Mouse (Mus musculus) intestine, embryonic 14.5 days (tissue): ENCODE measurements around the gene Gab1. TPM values are rescaled to one million over a fixed set of nuclear protein-coding genes. Genes with fewer than 3 reads are reported as not detected.
A peak's percentile ranks its signal among the peaks of the same experiment; 100 is the strongest.

ENCODE experiments used
- ATAC-seq: fragments of 200-750 bp; cut with Nextera tagmentation; replicated peaks from 2 replicates; pipeline ENCODE4 v1.8.0; 2017; ENCODE audit warnings: low read depth, moderate number of reproducible peaks, moderate TSS enrichment, moderate library complexity; ENCODE audit not compliant: low FRiP score, low TSS enrichment
- DNase-seq: peaks from one replicate; pipeline ENCODE4 v3.0.0-alpha.2; 2018; ENCODE audit warnings: low spot score
- H3K27ac ChIP-seq: fragments of 300-500 bp; sonication (generic); 2 replicates; pipeline ENCODE4 v1.5.1; 2014; ENCODE audit warnings: low read depth, mild to moderate bottlenecking, control low read depth
- H3K27me3 ChIP-seq: fragments of 300-500 bp; sonication (generic); replicated peaks from 2 replicates; pipeline ENCODE4 v1.6.1; 2014; ENCODE audit warnings: low read length, control low read depth; ENCODE audit not compliant: control insufficient read depth, insufficient read depth
- H3K36me3 ChIP-seq: fragments of 300-500 bp; sonication (generic); 2 replicates; pipeline ENCODE4 v1.6.1; 2014; ENCODE audit warnings: low read length, control low read depth; ENCODE audit not compliant: control insufficient read depth, insufficient read depth
- H3K4me1 ChIP-seq: fragments of 300-500 bp; sonication (generic); replicated peaks from 2 replicates; pipeline ENCODE4 v1.6.1; 2014; ENCODE audit warnings: low read length, control low read depth, mixed read lengths; ENCODE audit not compliant: control insufficient read depth, insufficient read depth
- H3K4me2 ChIP-seq: fragments of 300-500 bp; sonication (generic); 2 replicates; pipeline ENCODE4 v1.6.1; 2014; ENCODE audit warnings: low read length
- H3K4me3 ChIP-seq: fragments of 300-500 bp; sonication (generic); 2 replicates; pipeline ENCODE4 v1.5.1; 2014; ENCODE audit warnings: low read depth, low read length, control low read depth, mixed read lengths
- H3K9ac ChIP-seq: fragments of 300-500 bp; sonication (generic); 2 replicates; pipeline ENCODE4 v1.6.1; 2014; ENCODE audit warnings: mild to moderate bottlenecking, low read length
- H3K9me3 ChIP-seq: fragments of 300-500 bp; sonication (generic); 2 replicates; pipeline ENCODE4 v1.6.1; 2016; ENCODE audit warnings: low read length, control low read depth; ENCODE audit not compliant: control insufficient read depth
- WGBS: fragments of 180-500 bp; shearing (Covaris S2); extraction: QIAGEN DNeasy Blood & Tissue Kit; methylation state at CpG from one replicate; pipeline ENCODE4 v1.1.7; 2014; 5-methylcytosine and 5-hydroxymethylcytosine counted together
- polyA plus RNA-seq: library from polyadenylated mRNA; unstranded; fragments of >200 nt; fragmentation: Nextera tagmentation; extraction: Ambion mirVana; gene quantifications from 2 replicates; pipeline ENCODE4 v1.2.1, GENCODE M21; 2014

Gab1 gene
- polyA plus RNA-seq, 1 experiment from 2014 or later = 23.9 TPM

DNA sequence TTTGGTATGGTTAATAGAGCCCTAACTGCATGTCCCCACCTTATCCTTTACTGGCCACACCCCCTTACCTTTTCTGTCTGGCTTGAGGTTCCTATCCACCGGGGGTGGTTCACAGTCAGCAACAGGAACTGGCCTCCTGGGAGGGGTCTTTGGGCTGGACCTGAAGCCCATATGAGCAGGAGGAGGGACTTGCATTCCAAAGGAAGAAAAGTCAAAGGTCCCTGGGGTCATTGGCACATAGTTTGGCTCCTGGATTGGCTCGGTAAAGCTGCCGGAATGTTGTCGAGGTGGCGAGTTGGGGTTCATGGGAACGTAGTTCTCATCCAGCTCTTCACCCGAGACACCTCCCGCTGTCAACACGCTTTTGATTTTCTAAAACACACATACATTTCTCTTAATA lies 95.8 kb downstream of the Gab1 start:
- WGBS = 89% methylated on average over 9 of the region's 9 CpGs

DNA sequence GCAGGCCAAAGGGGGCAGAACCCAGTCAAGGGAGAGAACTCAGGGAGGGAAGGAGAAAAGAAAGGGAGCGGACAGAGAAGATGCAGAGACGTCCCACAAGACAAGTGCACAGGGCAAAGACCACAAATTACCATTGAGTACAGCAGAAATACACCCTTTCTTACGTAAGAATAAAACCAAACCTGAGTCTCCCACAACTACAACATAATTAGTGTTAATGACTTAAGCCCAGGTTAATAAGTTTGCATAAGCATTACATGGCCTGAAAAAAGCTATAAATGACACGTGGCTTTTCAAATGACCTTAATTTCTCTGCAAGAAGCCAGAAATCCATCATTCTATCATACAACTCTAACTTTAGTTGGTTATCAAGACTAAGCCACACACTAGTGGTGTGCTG lies 97.0 kb downstream of the Gab1 start:
- no peak overlapping the region for H3K9ac ChIP-seq
- no peak for ATAC-seq
- H3K36me3 ChIP-seq = peaks cover 50% of the 10 kb centered on the region
- 82% methylated on average over 4 of the region's 4 CpGs for WGBS
- H3K4me3 ChIP-seq = no peak overlapping the region
- H3K9me3 ChIP-seq = no peaks in the 10 kb centered on the region
- no peak overlapping the region for H3K27ac ChIP-seq
- no peak overlapping the region for H3K4me2 ChIP-seq
- no peaks in the 10 kb centered on the region for H3K27me3 ChIP-seq
- no peaks in the 10 kb centered on the region for H3K4me1 ChIP-seq
- DNase-seq = no peak

More for the DNA sequence above, 95.8 kb downstream of the Gab1 start:
- no peak for ATAC-seq
- H3K9ac ChIP-seq = no peak overlapping the region
- H3K4me3 ChIP-seq = no peak overlapping the region
- no peaks in the 10 kb centered on the region for H3K4me1 ChIP-seq
- no peak for DNase-seq
- peaks cover 56% of the 10 kb centered on the region for H3K36me3 ChIP-seq
- H3K9me3 ChIP-seq = no peaks in the 10 kb centered on the region
- H3K4me2 ChIP-seq = no peak overlapping the region
- no peak overlapping the region for H3K27ac ChIP-seq
- H3K27me3 ChIP-seq = no peaks in the 10 kb centered on the region

DNA sequence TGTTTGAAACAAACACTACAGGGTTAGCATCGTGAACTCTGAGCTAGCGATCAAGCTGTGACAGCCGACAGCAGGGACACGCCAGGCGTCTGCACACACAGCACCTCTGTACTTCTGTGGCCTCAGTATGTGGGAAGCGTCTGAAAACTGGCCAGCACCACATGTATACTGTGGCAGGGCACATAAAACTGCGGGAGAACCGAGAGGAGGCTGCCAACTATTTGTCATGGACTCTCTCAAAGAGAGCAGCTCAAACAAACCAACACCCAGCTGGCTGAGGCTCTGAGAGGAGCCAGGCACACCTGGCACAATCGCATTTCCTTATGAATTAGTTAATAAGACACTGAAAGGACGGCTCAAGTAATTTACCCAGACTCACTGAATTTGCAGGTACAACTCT lies 99.0 kb downstream of the Gab1 start:
- Histone ChIP-seq H3K9ac (no peak overlapping the region), H3K27ac (no peak overlapping the region; the same call in 1 of the 2 replicates), H3K27me3 (no peaks in the 10 kb centered on the region), H3K4me2 (no peak overlapping the region), H3K9me3 (no peaks in the 10 kb centered on the region), H3K4me3 (no peak overlapping the region), H3K4me1 (no peaks in the 10 kb centered on the region), H3K36me3 (peaks cover 54% of the 10 kb centered on the region)
- DNase-seq (no peak), ATAC-seq (no peak)
- WGBS = 53% methylated on average over 10 of the region's 10 CpGs

DNA sequence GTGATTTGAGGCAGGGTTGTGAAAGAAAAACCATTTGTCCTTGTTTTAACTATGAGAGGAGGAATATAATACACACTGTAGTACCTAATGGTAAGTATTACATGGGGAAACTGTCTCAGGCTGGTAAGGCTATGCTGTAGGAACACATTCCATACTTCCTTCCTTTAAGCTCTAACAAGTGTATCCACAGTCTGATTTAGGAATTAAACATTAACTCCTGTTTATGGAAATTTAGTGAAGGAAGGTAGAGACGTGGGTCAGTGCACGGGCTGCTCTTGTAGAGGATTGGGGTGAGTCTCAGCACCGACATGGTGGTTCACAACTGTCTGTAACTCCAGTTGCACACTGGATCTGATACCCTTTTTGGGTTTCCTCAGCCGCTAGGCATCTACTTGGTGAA lies 100.0 kb downstream of the Gab1 start:
- Histone ChIP-seq H3K27ac (no peak overlapping the region), H3K36me3 (peaks cover 60% of the 10 kb centered on the region), H3K4me3 (no peak overlapping the region), H3K9me3 (no peaks in the 10 kb centered on the region), H3K27me3 (no peaks in the 10 kb centered on the region), H3K4me2 (no peak overlapping the region), H3K9ac (no peak overlapping the region), H3K4me1 (no peaks in the 10 kb centered on the region)
- DNase-seq (no peak), ATAC-seq (no peak)
- WGBS = 80% methylated on average over 4 of the region's 4 CpGs

DNA sequence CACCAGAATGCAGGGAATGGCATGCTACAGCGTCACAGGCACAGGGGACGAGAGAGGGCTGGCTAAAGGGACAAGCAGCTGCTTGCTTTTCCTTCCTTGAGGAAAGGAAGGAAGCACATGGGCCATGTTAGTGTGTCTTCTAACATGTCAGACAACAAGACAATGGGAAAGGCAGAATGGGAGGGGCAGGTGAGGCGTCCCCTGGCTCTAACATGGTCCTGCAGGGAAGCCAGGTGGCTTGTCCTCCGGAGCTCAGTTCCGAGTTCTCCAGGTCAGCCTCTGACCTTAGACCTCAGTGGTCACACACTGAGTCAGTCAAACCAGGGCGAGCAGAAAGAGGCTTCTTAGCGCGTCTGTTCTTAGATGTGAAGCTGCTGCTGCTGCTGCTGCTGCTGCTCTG lies 103.9 kb downstream of the Gab1 start:
- no peak overlapping the region for H3K27ac ChIP-seq
- DNase-seq (no peak), ATAC-seq (no peak)
- 79% methylated on average over 8 of the region's 8 CpGs for WGBS
- H3K4me2 ChIP-seq = no peak overlapping the region
- H3K4me1 ChIP-seq = no peaks in the 10 kb centered on the region
- H3K9ac ChIP-seq = no peak overlapping the region
- no peaks in the 10 kb centered on the region for H3K9me3 ChIP-seq
- H3K27me3 ChIP-seq = no peaks in the 10 kb centered on the region
- no peak overlapping the region for H3K4me3 ChIP-seq
- H3K36me3 ChIP-seq = peaks cover 53% of the 10 kb centered on the region

DNA sequence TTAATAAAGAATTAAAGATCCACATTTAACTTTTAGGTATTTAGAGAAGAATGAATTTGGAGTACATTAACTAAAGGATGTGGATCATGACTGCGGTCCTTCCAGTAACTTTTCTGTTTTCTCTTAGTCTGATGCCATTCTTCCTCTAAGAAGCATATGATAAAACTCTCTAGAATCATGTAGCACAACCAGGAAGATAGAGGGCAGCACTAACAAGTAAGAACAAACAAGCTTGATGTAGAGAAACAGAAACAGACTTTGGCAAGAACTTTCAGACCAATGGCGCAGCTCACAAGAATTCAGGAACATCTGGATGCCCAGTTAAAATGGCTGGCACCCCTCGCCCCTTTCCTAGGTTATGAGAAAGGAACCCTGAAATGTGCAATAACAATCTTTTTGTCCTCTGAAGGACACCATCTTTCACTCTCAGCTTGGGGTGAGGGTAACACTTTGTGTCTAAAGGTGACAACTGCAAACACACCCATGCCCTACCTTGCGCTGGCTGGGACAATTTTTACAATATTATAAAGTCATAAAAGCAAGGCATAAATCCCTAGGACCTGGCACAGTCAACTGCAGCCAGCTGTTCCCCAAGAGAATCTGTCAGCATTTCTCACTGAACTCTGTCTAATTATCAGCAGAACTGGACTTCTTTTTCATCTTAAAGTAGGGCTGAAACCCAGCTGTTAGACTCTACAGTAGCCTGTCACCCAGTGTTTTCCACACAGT lies 107.4 kb downstream of the Gab1 start:
- Histone ChIP-seq H3K4me2 (no peak overlapping the region), H3K27me3 (no peaks in the 10 kb centered on the region), H3K4me1 (no peaks in the 10 kb centered on the region), H3K4me3 (no peak overlapping the region), H3K9me3 (no peaks in the 10 kb centered on the region), H3K9ac (no peak overlapping the region), H3K36me3 (peaks cover 79% of the 10 kb centered on the region), H3K27ac (no peak overlapping the region)
- ATAC-seq = no peak
- WGBS = 79% methylated on average over 4 of the region's 4 CpGs
- DNase-seq = no peak

DNA sequence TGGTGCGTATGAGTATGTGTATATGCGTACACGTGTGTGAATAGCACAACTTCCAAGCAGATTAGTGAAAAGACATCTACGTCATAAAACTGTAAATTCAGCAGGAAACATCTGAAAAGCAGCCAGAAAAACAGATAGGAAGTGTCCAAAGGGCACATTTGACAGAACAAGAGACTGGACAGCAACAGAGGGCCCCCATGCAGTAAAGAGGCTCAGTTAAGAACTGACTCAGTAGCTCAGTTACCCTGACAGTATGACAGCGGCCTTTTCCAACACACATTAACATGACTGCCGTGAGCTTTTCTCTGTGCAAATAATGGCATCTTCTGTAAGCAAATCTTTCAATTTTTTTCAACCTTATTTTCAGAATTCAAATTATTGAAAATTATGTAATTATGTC lies 111.9 kb downstream of the Gab1 start:
- WGBS = 90% methylated on average over 6 of the region's 6 CpGs
- Histone ChIP-seq H3K4me1 (no peaks in the 10 kb centered on the region), H3K4me2 (no peak overlapping the region), H3K4me3 (no peak overlapping the region), H3K27me3 (no peaks in the 10 kb centered on the region), H3K27ac (no peak overlapping the region), H3K9ac (no peak overlapping the region), H3K9me3 (no peaks in the 10 kb centered on the region), H3K36me3 (peaks cover 76% of the 10 kb centered on the region)
- ATAC-seq (no peak), DNase-seq (no peak)

DNA sequence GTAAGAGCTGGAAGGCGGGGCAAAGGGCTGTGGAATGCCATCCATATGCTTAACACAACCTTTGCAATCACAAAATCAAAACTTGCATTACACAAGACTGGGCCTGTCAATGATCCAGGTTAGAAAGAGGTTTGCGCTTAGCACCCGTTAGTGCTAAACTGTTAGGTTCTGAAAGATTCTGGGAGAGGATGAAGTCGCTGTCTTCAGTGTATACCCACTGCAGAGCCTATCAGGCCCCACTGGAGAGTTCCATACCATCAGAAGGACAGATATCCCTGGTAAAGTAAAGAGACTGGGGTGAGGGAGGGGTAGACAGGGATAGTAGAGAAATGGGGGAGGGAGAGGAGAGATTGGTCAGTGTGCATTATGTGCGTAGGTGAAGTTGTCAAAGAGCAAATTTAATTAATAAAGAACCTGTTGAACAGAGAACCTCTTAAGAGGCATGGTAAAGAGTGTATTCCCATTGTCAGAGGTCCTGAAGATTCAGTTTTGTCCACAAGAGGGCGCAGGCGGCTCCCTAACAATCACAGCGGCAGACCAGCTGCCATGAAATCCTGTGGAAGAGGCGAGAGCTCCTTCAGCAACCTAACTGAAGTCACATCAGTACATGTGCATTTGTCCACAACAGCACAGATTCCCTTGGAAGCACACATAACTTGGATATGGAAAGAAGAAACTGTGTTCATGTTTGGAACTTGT lies 127.2 kb downstream of the Gab1 start:
- WGBS = 31% methylated on average over 9 of the region's 9 CpGs

DNA sequence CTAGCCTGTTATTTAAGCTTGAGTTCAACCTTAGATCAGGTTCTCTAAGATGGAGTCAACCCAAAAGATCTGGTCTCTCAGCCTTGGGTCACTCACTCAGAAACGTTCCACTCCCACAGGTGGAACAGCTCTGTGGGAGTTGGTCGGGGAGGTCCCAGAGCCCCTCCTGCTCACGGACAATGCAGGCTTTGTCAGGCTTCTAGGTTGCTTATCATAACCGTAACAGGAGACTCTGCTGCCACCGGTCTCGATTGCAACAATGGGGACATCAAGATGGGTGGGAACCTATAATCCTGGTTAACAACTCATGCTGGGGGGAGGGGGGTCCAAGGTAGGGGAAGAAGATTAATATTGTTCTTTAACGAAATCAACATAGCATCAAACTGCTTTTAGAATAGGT lies 127.9 kb downstream of the Gab1 start:
- no peak for ATAC-seq
- no peaks in the 10 kb centered on the region for H3K4me1 ChIP-seq
- 74% methylated on average over 7 of the region's 7 CpGs for WGBS

More for the DNA sequence above, 127.2 kb downstream of the Gab1 start:
- H3K27ac ChIP-seq = no peak overlapping the region
- no peak overlapping the region for H3K4me2 ChIP-seq
- no peaks in the 10 kb centered on the region for H3K27me3 ChIP-seq
- H3K36me3 ChIP-seq = no peaks in the 10 kb centered on the region
- peak; percentile 94 for DNase-seq
- H3K9ac ChIP-seq = no peak overlapping the region
- no peaks in the 10 kb centered on the region for H3K4me1 ChIP-seq
- no peaks in the 10 kb centered on the region for H3K9me3 ChIP-seq
- no peak overlapping the region for H3K4me3 ChIP-seq
- ATAC-seq = 0 out of 2 replicates have a peak, but pooled peaks have one; percentile 73

More for the DNA sequence above, 127.9 kb downstream of the Gab1 start:
- Histone ChIP-seq H3K4me3 (no peak overlapping the region), H3K9ac (no peak overlapping the region), H3K36me3 (no peaks in the 10 kb centered on the region), H3K9me3 (no peaks in the 10 kb centered on the region), H3K27me3 (no peaks in the 10 kb centered on the region), H3K27ac (no peak overlapping the region), H3K4me2 (no peak overlapping the region)
- no peak for DNase-seq
